Mouse (Mus musculus) intestine, embryonic 15.5 days (tissue): ENCODE measurements around the gene Ppp6c. TPM values are rescaled to one million over a fixed set of nuclear protein-coding genes. Genes with fewer than 3 reads are reported as not detected.
A peak's percentile ranks its signal among the peaks of the same experiment; 100 is the strongest.

Experiments
- ATAC-seq: fragments of 200-750 bp; cut with Nextera tagmentation; 2 replicates; pipeline ENCODE4 v1.8.0; 2017; ENCODE audit warnings: moderate TSS enrichment, moderate library complexity
- H3K27ac ChIP-seq: fragments of 300-500 bp; sonication (generic); 2 replicates; pipeline ENCODE4 v1.5.1; 2015; ENCODE audit warnings: mild to moderate bottlenecking, inconsistent platforms
- H3K27me3 ChIP-seq: fragments of 300-500 bp; sonication (generic); replicated peaks from 2 replicates; pipeline ENCODE4 v1.6.1; 2015; ENCODE audit warnings: inconsistent platforms
- H3K36me3 ChIP-seq: fragments of 300-500 bp; sonication (generic); 2 replicates; pipeline ENCODE4 v1.6.1; 2015; ENCODE audit warnings: inconsistent platforms
- H3K4me1 ChIP-seq: fragments of 300-500 bp; sonication (generic); replicated peaks from 2 replicates; pipeline ENCODE4 v1.6.1; 2015; ENCODE audit warnings: inconsistent platforms
- H3K4me2 ChIP-seq: fragments of 300-500 bp; sonication (generic); replicated peaks from 2 replicates; pipeline ENCODE4 v1.6.1; 2015; ENCODE audit warnings: mild to moderate bottlenecking, inconsistent platforms
- H3K4me3 ChIP-seq: fragments of 300-500 bp; sonication (generic); replicated peaks from 2 replicates; pipeline ENCODE4 v1.5.1; 2015; ENCODE audit warnings: inconsistent platforms
- H3K9ac ChIP-seq: fragments of 300-500 bp; sonication (generic); 2 replicates; pipeline ENCODE4 v1.6.1; 2015; ENCODE audit warnings: inconsistent platforms
- H3K9me3 ChIP-seq: fragments of 300-500 bp; sonication (generic); 2 replicates; pipeline ENCODE4 v1.6.1; 2016; ENCODE audit warnings: inconsistent platforms
- WGBS: fragments of 180-500 bp; shearing (Covaris S2); methylation state at CpG from one replicate; pipeline ENCODE4 v1.1.7; 2015; 5-methylcytosine and 5-hydroxymethylcytosine counted together
- polyA plus RNA-seq: library from polyadenylated mRNA; unstranded; fragments of >200 nt; fragmentation: Nextera tagmentation; extraction: Ambion mirVana; gene quantifications from 2 replicates; pipeline ENCODE4 v1.2.1, GENCODE M21; 2015

Gene Ppp6c
- polyA plus RNA-seq, 1 experiment from 2014 or later, result 75.5 TPM

- H3K4me2 ChIP-seq, result no peak overlapping the region
- H3K27ac ChIP-seq, result no peak overlapping the region
- H3K27me3 ChIP-seq, result no peaks in the 10 kb centered on the region
- WGBS, result 93% methylated on average over 2 of the region's 2 CpGs
- H3K36me3 ChIP-seq, result 0 out of 2 replicates have a peak, but pooled peaks cover 3% of the 10 kb centered on the region
- no peak for ATAC-seq
- H3K4me3 ChIP-seq, result no peak overlapping the region
- H3K9ac ChIP-seq, result no peak overlapping the region
- peaks cover 2% of the 10 kb centered on the region; the same call in 1 of the 2 replicates for H3K4me1 ChIP-seq
- no peaks in the 10 kb centered on the region for H3K9me3 ChIP-seq
Measured at GRCm38 (mm10) chr2:39194809-39195208, 31.4 kb downstream of the Ppp6c start.

GRCm38 (mm10) chr2:39190561-39191056 lies 35.6 kb downstream of the Ppp6c start, which contains the start of gene Scai:
Gene Scai, minus strand, starts transcription at chr2:39190734.
- under 1% methylated on average over 41 of the region's 41 CpGs for WGBS
- Histone ChIP-seq H3K36me3 (no peaks in the 10 kb centered on the region), H3K4me1 (peaks cover 2% of the 10 kb centered on the region; the same call in 1 of the 2 replicates), H3K9me3 (no peaks in the 10 kb centered on the region), H3K9ac (peak within 1 kb of the TSS; percentile 93), H3K4me3 (peak within 1 kb of the TSS; percentile 98), H3K4me2 (peak within 1 kb of the TSS; percentile 77), H3K27me3 (no peaks in the 10 kb centered on the region), H3K27ac (peak within 1 kb of the TSS; percentile 96)
- peak; percentile 100 for ATAC-seq

- peak; percentile 85 for ATAC-seq
Measured at GRCm38 (mm10) chr2:39189961-39190560, 36.2 kb downstream of the Ppp6c start.

DNA sequence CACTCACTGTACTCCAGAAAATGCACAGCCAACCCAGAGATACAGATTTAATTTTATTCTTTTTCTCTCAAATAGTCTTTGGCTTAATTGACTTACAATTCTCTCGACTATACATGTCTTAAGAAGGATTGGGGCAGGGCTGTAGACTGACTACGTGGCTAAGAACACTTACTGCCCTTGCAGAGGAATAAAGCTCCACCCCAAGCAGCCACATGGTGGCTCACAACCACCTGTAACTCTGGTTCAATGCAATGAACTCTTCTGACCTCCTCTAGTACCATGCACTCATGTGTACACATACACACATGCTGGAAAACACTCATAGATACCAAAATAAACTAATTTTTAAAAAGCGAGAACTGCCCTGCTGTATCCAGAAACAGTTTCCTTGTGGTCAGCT lies 40.3 kb downstream of the Ppp6c start:
- no peak overlapping the region for H3K4me2 ChIP-seq
- no peak overlapping the region for H3K4me3 ChIP-seq
- 76% methylated on average over 3 of the region's 3 CpGs for WGBS
- no peak for ATAC-seq
- H3K9ac ChIP-seq, result no peak overlapping the region
- H3K27ac ChIP-seq, result no peak overlapping the region
- no peaks in the 10 kb centered on the region for H3K36me3 ChIP-seq
- no peaks in the 10 kb centered on the region for H3K27me3 ChIP-seq
- H3K4me1 ChIP-seq, result peaks cover 1% of the 10 kb centered on the region; the same call in 1 of the 2 replicates
- no peaks in the 10 kb centered on the region for H3K9me3 ChIP-seq

More at GRCm38 (mm10) chr2:39189961-39190560, 36.2 kb downstream of the Ppp6c start:
- Histone ChIP-seq H3K9ac (peak overlapping the region; percentile 93), H3K4me1 (peaks cover 2% of the 10 kb centered on the region; the same call in 1 of the 2 replicates), H3K9me3 (no peaks in the 10 kb centered on the region), H3K27me3 (no peaks in the 10 kb centered on the region), H3K36me3 (no peaks in the 10 kb centered on the region), H3K4me2 (peak overlapping the region; percentile 77), H3K4me3 (peak overlapping the region; percentile 98), H3K27ac (peak overlapping the region; percentile 96)
- WGBS, result under 1% methylated on average over 34 of the region's 39 CpGs

DNA sequence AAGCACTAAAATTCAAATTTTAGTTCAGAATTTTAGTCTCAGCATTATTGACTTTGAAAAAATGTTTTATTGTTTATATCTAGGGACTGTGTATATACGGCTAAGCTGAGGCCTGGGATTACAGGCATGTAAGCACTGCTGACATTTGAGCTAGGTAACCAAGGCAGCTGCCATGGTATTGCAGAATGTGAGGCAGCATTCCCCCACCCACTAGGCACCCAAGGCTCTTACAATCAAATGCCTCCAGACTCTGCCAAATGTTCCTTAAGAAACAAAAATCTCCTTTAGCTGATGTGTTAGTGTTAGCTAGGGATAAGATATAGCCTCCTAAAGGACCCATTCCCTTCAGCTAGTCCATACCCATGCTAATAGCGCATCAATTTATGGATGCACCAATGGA lies 42.7 kb downstream of the Ppp6c start:
- no peak for ATAC-seq
- Histone ChIP-seq H3K9ac (no peak overlapping the region), H3K27ac (no peak overlapping the region), H3K36me3 (no peaks in the 10 kb centered on the region), H3K4me1 (no peaks in the 10 kb centered on the region), H3K4me3 (no peak overlapping the region), H3K4me2 (no peak overlapping the region), H3K9me3 (no peaks in the 10 kb centered on the region), H3K27me3 (no peaks in the 10 kb centered on the region)
- WGBS, result 84% methylated on average over 2 of the region's 2 CpGs

- H3K27me3 ChIP-seq, result no peaks in the 10 kb centered on the region
- WGBS, result 72% methylated on average over 1 of the region's 1 CpGs
- no peak overlapping the region for H3K4me2 ChIP-seq
- H3K27ac ChIP-seq, result no peak overlapping the region
- H3K9ac ChIP-seq, result no peak overlapping the region
- no peaks in the 10 kb centered on the region for H3K4me1 ChIP-seq
- ATAC-seq, result no peak
- 0 out of 2 replicates have a peak, but pooled peaks cover 4% of the 10 kb centered on the region for H3K36me3 ChIP-seq
- H3K9me3 ChIP-seq, result no peaks in the 10 kb centered on the region
- H3K4me3 ChIP-seq, result no peak overlapping the region
Measured at GRCm38 (mm10) chr2:39160996-39161395, 65.3 kb downstream of the Ppp6c start.

- no peaks in the 10 kb centered on the region for H3K4me1 ChIP-seq
- H3K4me2 ChIP-seq, result no peak overlapping the region
- H3K27me3 ChIP-seq, result no peaks in the 10 kb centered on the region
- H3K9ac ChIP-seq, result no peak overlapping the region
- no peak overlapping the region for H3K4me3 ChIP-seq
- WGBS, result 42% methylated on average over 1 of the region's 1 CpGs
- H3K36me3 ChIP-seq, result 0 out of 2 replicates have a peak, but pooled peaks cover 4% of the 10 kb centered on the region
- ATAC-seq, result no peak
- no peaks in the 10 kb centered on the region for H3K9me3 ChIP-seq
- H3K27ac ChIP-seq, result no peak overlapping the region
Measured at GRCm38 (mm10) chr2:39157916-39158315, 68.3 kb downstream of the Ppp6c start.

DNA sequence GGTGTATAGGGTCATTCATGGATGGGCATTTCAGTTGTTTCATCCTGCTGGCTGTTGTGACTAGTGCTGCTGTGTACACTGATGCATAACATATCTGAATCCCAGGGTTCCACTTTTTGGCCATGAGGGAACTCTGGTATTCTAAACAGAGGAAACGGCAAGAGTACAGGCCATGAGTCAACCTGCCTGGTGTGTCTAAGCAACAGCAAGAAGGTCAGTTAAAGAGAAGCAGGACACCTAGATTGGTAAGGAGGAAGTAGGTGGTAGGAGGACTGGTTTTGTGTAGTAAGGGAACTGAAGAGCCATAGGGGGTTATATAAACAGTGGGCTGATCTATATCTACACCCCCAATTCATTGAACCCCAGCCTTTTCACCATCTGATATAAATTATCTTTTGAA lies 69.4 kb downstream of the Ppp6c start:
- ATAC-seq, result no peak
- Histone ChIP-seq H3K4me1 (no peaks in the 10 kb centered on the region), H3K4me3 (no peak overlapping the region), H3K9me3 (no peaks in the 10 kb centered on the region), H3K9ac (no peak overlapping the region), H3K4me2 (no peak overlapping the region), H3K27ac (no peak overlapping the region), H3K36me3 (0 out of 2 replicates have a peak, but pooled peaks cover 4% of the 10 kb centered on the region), H3K27me3 (no peaks in the 10 kb centered on the region)
- 55% methylated on average over 1 of the region's 1 CpGs for WGBS

GRCm38 (mm10) chr2:39150943-39151342 lies 75.3 kb downstream of the Ppp6c start:
- no peak for ATAC-seq
- 69% methylated on average over 2 of the region's 2 CpGs for WGBS

GRCm38 (mm10) chr2:39148075-39148474 lies 78.2 kb downstream of the Ppp6c start:
- Histone ChIP-seq H3K36me3 (no peaks in the 10 kb centered on the region), H3K9me3 (no peaks in the 10 kb centered on the region), H3K4me2 (no peak overlapping the region), H3K27me3 (no peaks in the 10 kb centered on the region), H3K4me1 (no peaks in the 10 kb centered on the region), H3K4me3 (no peak overlapping the region), H3K27ac (no peak overlapping the region), H3K9ac (no peak overlapping the region)
- 43% methylated on average over 2 of the region's 2 CpGs for WGBS
- ATAC-seq, result no peak

More at GRCm38 (mm10) chr2:39150943-39151342, 75.3 kb downstream of the Ppp6c start:
- Histone ChIP-seq H3K9me3 (no peaks in the 10 kb centered on the region), H3K36me3 (no peaks in the 10 kb centered on the region), H3K27ac (no peak overlapping the region), H3K9ac (no peak overlapping the region), H3K4me2 (no peak overlapping the region), H3K27me3 (no peaks in the 10 kb centered on the region), H3K4me1 (no peaks in the 10 kb centered on the region), H3K4me3 (no peak overlapping the region)

DNA sequence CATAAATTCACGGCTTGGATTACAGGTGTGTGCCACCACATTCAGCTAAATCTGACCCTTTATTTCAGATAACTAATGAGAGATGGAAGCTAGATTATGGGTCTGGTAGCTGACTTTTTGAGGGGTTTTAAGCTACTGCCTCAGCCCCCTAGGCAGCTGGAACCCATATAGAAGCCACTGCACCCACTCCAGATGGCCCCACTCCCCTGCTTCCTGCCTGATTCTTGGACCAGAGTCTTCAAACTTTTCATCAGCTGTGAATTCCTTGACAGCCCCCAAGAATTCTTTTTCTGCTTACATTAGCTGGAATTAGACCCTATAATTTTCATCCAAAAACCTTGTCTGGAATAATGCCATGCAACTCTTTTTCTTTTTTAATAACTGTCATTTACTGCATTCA lies 79.8 kb downstream of the Ppp6c start:
- Histone ChIP-seq H3K4me1 (no peaks in the 10 kb centered on the region), H3K9ac (no peak overlapping the region), H3K9me3 (no peaks in the 10 kb centered on the region), H3K27me3 (no peaks in the 10 kb centered on the region), H3K36me3 (no peaks in the 10 kb centered on the region), H3K4me3 (no peak overlapping the region), H3K27ac (no peak overlapping the region), H3K4me2 (no peak overlapping the region)
- ATAC-seq, result no peak
- 90% methylated on average over 1 of the region's 1 CpGs for WGBS
